8 mouse cellular contexts compared by ENCODE assay signal in the genomic region with DNA sequence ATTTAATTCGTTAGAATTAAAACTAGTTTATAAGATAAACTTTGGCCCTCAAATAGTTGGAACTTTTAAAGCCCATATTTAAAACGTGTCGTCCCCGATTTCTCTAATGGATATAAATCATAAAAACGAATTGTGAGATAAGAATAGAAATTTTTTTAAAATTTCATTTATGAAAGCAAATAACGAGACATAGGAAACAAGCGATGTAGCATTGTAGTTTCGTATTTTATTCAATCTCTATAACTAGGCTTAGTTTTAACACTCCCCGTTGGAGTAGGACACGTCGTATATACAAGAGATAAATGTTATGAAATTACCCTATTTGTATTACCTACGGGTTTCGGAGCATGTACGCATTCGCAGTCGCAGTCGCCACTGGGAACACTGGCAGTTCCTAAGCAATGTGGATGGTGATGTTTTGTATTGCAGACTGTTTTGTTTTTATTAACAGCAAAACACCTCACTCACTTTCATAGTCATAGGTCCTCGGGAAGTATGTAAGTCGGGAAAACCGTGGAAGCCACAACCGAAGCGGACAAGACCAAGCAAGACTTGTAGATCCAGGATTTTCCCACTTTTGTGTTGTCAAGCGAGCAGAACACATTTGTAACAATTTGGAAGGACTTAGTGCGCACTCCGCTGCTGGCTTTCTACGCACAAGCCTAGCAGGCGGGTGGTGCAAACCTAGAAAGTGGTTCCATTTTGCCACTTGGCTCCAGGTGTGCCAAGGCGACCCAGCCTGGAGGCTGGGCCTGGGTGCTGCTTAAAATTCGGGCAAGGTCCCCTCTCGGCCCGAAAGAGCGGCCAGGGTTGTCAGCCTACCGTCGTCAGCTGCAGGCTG. TPM values are rescaled to one million over a fixed set of nuclear protein-coding genes. Genes with fewer than 3 reads are reported as not detected.
DNase-seq lines count a peak whose midpoint lies in the region; ATAC-seq and TF ChIP-seq lines count a peak whose summit lies in the region.

No protein-coding gene starts in this region.

- no peak overlapping the region for H3K27ac ChIP-seq in gastrocnemius, adult 2 months
- peak overlapping the region; percentile 97 for H3K27ac ChIP-seq in bone marrow, adult 2 months (ENCODE audit: control insufficient read depth, insufficient read depth, low read depth, low read length, poor library complexity)
- no peak overlapping the region for H3K27ac ChIP-seq in liver, postnatal 0 days (ENCODE audit: low read depth)

- H3K4me1 ChIP-seq in bone marrow, adult 2 months (ENCODE audit: control insufficient read depth, insufficient read depth, low read length): no peaks in the 10 kb centered on the region; the same call in 1 of the 2 replicates
- H3K4me1 ChIP-seq in liver, postnatal 0 days (ENCODE audit: insufficient read depth): peaks cover 4% of the 10 kb centered on the region; the same call in 1 of the 2 replicates

- peaks cover 85% of the 10 kb centered on the region for H3K27me3 ChIP-seq in liver, postnatal 0 days (ENCODE audit: insufficient read depth, low read length)

- H3K9me3 ChIP-seq in liver, postnatal 0 days (ENCODE audit: low read length): no peaks in the 10 kb centered on the region

- H3K4me3 ChIP-seq in gastrocnemius, adult 2 months: peak overlapping the region; percentile 65
- H3K4me3 ChIP-seq in bone marrow, adult 2 months (replicated peaks; ENCODE audit: control insufficient read depth, low read depth, low read length): peak overlapping the region; percentile 93
- peak overlapping the region; percentile 34 for H3K4me3 ChIP-seq in liver, postnatal 0 days (ENCODE audit: low read depth, low read length)

- no peak for TF ChIP-seq POLR2A in bone marrow, adult 2 months (IDR thresholded peaks at IDR 0.05; ENCODE audit: borderline replicate concordance, control insufficient read depth, low read depth, low read length)

- H3K4me2 ChIP-seq in liver, postnatal 0 days (ENCODE audit: low read depth, low read length): peak overlapping the region; percentile 59

- intact Hi-C loops in gastrocnemius, adult 2 months (cut with DNase I): no loop called here
- intact Hi-C loops in heart, postnatal 10 days (cut with DNase I): no loop called here
- intact Hi-C loops in gastrocnemius, postnatal 36 days (cut with DNase I): no loop called here
- intact Hi-C loops in left cerebral cortex, postnatal 14 days (cut with DNase I): no loop called here

- TF ChIP-seq EP300 in liver, postnatal 0 days (IDR thresholded peaks at IDR 0.05; ENCODE audit: low read depth): no peak

- TF ChIP-seq CTCF in gastrocnemius, adult 2 months (IDR thresholded peaks at IDR 0.05): no peak
- no peak for TF ChIP-seq CTCF in bone marrow, adult 2 months (IDR thresholded peaks at IDR 0.05; ENCODE audit: control insufficient read depth, insufficient read depth, low read length)
- no peak for TF ChIP-seq CTCF in liver, postnatal 0 days (IDR thresholded peaks at IDR 0.05; ENCODE audit: low read depth)

- no peak for DNase-seq in gastrocnemius, adult 2 months
- DNase-seq in gastrocnemius, adult 18-20 months (ENCODE audit: low spot score): no peak
- DNase-seq in heart, postnatal 10 days: peak; percentile 21 to 38
- no peak for DNase-seq in liver, postnatal 0 days
- DNase-seq in urinary bladder, postnatal 25 days (ENCODE audit: low spot score): no peak
- no peak for DNase-seq in gastrocnemius, postnatal 36 days
- no peak for DNase-seq in left cerebral cortex, postnatal 14 days (ENCODE audit: low spot score in 2 of 2)

- 5% methylated on average over 34 of the region's 34 CpGs for WGBS in bone marrow, adult 2 months
- WGBS in liver, postnatal 0 days (ENCODE audit: insufficient replicate concordance): 5% methylated on average over 34 of the region's 34 CpGs

- H3K9ac ChIP-seq in liver, postnatal 0 days (replicated peaks): no peak overlapping the region

- no peak for ATAC-seq in liver, postnatal 0 days

- no peaks in the 10 kb centered on the region for H3K36me3 ChIP-seq in liver, postnatal 0 days (replicated peaks; ENCODE audit: insufficient read depth, low read length)

RNA-seq across cellular contexts. Expression of gene Foxd4, which starts 2.0 kb away (rescaled TPM):
- total RNA-seq in gastrocnemius, adult 2 months (2021): not detected
- total RNA-seq in gastrocnemius, adult 18-20 months (2021): not detected
- 0.83 TPM in 1 of 2 replicates, not detected in the other for polyA plus RNA-seq in bone marrow, adult 2 months (2011; ENCODE audit: insufficient read depth, insufficient read length, low replicate concordance, missing spikeins)
- not detected for total RNA-seq in heart, postnatal 10 days (2021)
- polyA plus RNA-seq in liver, postnatal 0 days (2015; fragmentation: Nextera tagmentation; extraction: Ambion mirVana): 0.14 and 0.21 TPM in 2 replicates
- not detected for total RNA-seq in gastrocnemius, postnatal 36 days (2021)
- total RNA-seq in left cerebral cortex, postnatal 14 days (2021): not detected

RNA-seq across cellular contexts. Expression of gene Gm10053, which starts 23.5 kb away (rescaled TPM):
- 100 to 1,000 TPM; 453 to 633 TPM for total RNA-seq in gastrocnemius, adult 2 months (2021)
- total RNA-seq in gastrocnemius, adult 18-20 months (2021): 100 to 1,000 TPM; 441 to 524 TPM
- polyA plus RNA-seq in bone marrow, adult 2 months (2011; ENCODE audit: insufficient read depth, insufficient read length, low replicate concordance, missing spikeins): 41.2 and 58.8 TPM in 2 replicates
- 1,000 to 10,000 TPM in 1 of 2 experiments, 100 to 1,000 TPM in 1; 979 to 1,022 TPM for total RNA-seq in heart, postnatal 10 days (2021)
- 291 and 307 TPM in 2 replicates for polyA plus RNA-seq in liver, postnatal 0 days (2015; fragmentation: Nextera tagmentation; extraction: Ambion mirVana)
- total RNA-seq in gastrocnemius, postnatal 36 days (2021): 100 to 1,000 TPM; 523 to 532 TPM
- 100 to 1,000 TPM; 249 to 252 TPM for total RNA-seq in left cerebral cortex, postnatal 14 days (2021)

RNA-seq across cellular contexts. Expression of gene Pgm5, which starts 37.3 kb away (rescaled TPM):
- 10 to 100 TPM; 10.7 to 15.1 TPM for total RNA-seq in gastrocnemius, adult 2 months (2021)
- 10 to 100 TPM; 14.2 to 19.3 TPM for total RNA-seq in gastrocnemius, adult 18-20 months (2021)
- polyA plus RNA-seq in bone marrow, adult 2 months (2011; ENCODE audit: insufficient read depth, insufficient read length, low replicate concordance, missing spikeins): 2.4 TPM in 1 of 2 replicates, not detected in the other
- total RNA-seq in heart, postnatal 10 days (2021): 10 to 100 TPM; 97.4 to 98.8 TPM
- 0.04 TPM in 1 of 2 replicates, not detected in the other for polyA plus RNA-seq in liver, postnatal 0 days (2015; fragmentation: Nextera tagmentation; extraction: Ambion mirVana)
- 10 to 100 TPM in 1 of 2 experiments, 1 to 10 TPM in 1; 9.0 to 10.6 TPM for total RNA-seq in gastrocnemius, postnatal 36 days (2021)
- total RNA-seq in left cerebral cortex, postnatal 14 days (2021): 1 to 10 TPM; 3.3 TPM

Comparison
In these comparisons a context has a peak if more than half of its experiments do, and no peak if none do; other contexts are left out.
1. DNase-seq: peak in heart, postnatal 10 days (2 of 2); none in gastrocnemius, adult 2 months (single experiment), gastrocnemius, adult 18-20 months (single experiment), liver, postnatal 0 days (single experiment), urinary bladder, postnatal 25 days (single experiment), gastrocnemius, postnatal 36 days (0 of 2) and left cerebral cortex, postnatal 14 days (0 of 2).
2. H3K4me3 ChIP-seq: peak in every context shown above with its lines; median percentile 93 in bone marrow, adult 2 months; 65 in gastrocnemius, adult 2 months; 34 in liver, postnatal 0 days.
3. RNA of gene Pgm5, which starts 37.3 kb away (total RNA-seq): 97.4 to 98.8 TPM in heart, postnatal 10 days; 14.2 to 19.3 TPM in gastrocnemius, adult 18-20 months, 10.7 to 15.1 TPM in gastrocnemius, adult 2 months, 9.0 to 10.6 TPM in gastrocnemius, postnatal 36 days and 3.3 TPM in left cerebral cortex, postnatal 14 days; every median in the first group is over 4 times any median in the second.